Mouse (Mus musculus) forebrain, postnatal 0 days (tissue): ENCODE data around the gene Tmcc2. TPM values are rescaled to one million over a fixed set of nuclear protein-coding genes. Genes with fewer than 3 reads are reported as not detected.

ENCODE experiments used
- ATAC-seq: fragments of 200-750 bp; cut with Nextera tagmentation; 2 replicates; pipeline ENCODE4 v1.8.0; 2017; ENCODE audit warnings: mild to moderate bottlenecking, moderate library complexity
- DNase-seq: peaks from one replicate; pipeline ENCODE4 v3.0.0-alpha.2; 2015
- H3K27ac ChIP-seq: fragments of 300-500 bp; sonication (generic); 2 replicates; pipeline ENCODE4 v1.5.1; 2014; ENCODE audit warnings: low read depth, mild to moderate bottlenecking, antibody characterized with exemption, low read length, moderate library complexity, mixed read lengths
- H3K27me3 ChIP-seq: fragments of 300-500 bp; sonication (generic); 2 replicates; pipeline ENCODE4 v1.6.1; 2014; ENCODE audit warnings: mild to moderate bottlenecking, low read length, mixed read lengths; ENCODE audit not compliant: insufficient read depth
- H3K36me3 ChIP-seq: fragments of 300-500 bp; sonication (generic); 2 replicates; pipeline ENCODE4 v1.6.1; 2014; ENCODE audit warnings: mild to moderate bottlenecking, moderate library complexity; ENCODE audit not compliant: insufficient read depth
- H3K4me1 ChIP-seq: fragments of 300-500 bp; sonication (generic); 2 replicates; pipeline ENCODE4 v1.6.1; 2014; ENCODE audit warnings: antibody characterized with exemption; ENCODE audit not compliant: insufficient read depth
- H3K4me2 ChIP-seq: fragments of 300-500 bp; sonication (generic); 2 replicates; pipeline ENCODE4 v1.6.1; 2014; ENCODE audit warnings: low read depth, mild to moderate bottlenecking, moderate library complexity
- H3K4me3 ChIP-seq: fragments of 300-500 bp; sonication (generic); 2 replicates; pipeline ENCODE4 v1.5.1; 2014; ENCODE audit warnings: low read depth, low read length, mixed read lengths
- H3K9ac ChIP-seq: fragments of 300-500 bp; sonication (generic); 2 replicates; pipeline ENCODE4 v1.6.1; 2014; ENCODE audit warnings: mild to moderate bottlenecking
- H3K9me3 ChIP-seq: fragments of 300-500 bp; sonication (generic); 2 replicates; pipeline ENCODE4 v1.6.1; 2016; ENCODE audit warnings: low read length
- CTCF ChIP-seq: sonication (generic); IDR thresholded peaks from 2 replicates; pipeline ENCODE4 v1.5.1; 2016; ENCODE audit warnings: antibody characterized with exemption, control low read depth, low read depth
- WGBS: fragments of 180-500 bp; shearing (Covaris S2); extraction: QIAGEN DNeasy Blood & Tissue Kit; methylation state at CpG from one replicate; pipeline ENCODE4 v1.1.7; 2014; 5-methylcytosine and 5-hydroxymethylcytosine counted together
- polyA plus RNA-seq: library from polyadenylated mRNA; unstranded; fragments of >200 nt; fragmentation: Nextera tagmentation; extraction: Ambion mirVana; gene quantifications from 2 replicates; pipeline ENCODE4 v1.2.1, GENCODE M21; 2015
- total RNA-seq: library from RNA; depleted of rRNA; stranded (reverse); fragments of >200 nt; gene quantifications from 2 replicates; pipeline ENCODE4 v1.2.3, GENCODE M21; 2014

Gene Tmcc2
- total and polyA plus RNA-seq, 2 experiments from 2014 or later: 41.9 to 104 TPM

DNA sequence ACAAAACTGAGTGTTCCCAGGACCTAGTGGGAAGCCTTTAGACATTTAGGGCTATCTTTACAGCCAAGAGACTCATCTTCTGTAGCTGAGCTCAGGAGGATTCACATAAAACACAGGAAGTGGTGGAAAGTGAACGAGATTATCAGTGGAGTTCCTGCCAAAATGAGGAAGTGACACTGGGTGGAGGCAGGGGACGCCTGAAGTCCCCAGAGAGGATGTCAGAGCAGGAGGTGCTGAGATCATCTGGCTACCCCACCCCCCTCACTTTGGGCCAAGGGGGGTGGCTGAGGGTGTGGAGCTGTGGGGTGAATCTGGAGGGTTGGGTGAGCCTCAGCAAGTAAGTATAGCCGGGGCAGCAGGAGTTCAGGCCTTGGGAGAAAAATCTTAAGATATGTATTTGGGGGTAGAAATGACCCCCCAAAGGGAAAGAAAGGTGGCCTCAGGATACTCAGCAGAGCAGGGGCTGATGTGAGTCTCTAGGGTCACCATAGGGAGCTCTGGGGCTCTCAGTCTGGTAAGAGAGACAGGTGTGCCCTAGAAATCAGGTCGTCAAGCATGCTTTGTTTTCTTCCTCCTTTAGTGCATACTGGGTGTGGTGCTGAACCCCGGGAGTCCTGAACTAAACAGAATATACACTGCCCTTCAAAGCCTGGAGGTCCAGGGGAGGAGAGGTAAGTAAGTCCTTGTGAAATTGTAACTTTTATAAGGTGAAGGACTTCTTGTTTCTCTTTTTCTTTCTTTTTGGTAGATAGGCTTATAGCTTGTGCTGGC, 49.2 kb downstream of the Tmcc2 start:
- WGBS: 64% methylated on average over 5 of the region's 5 CpGs
- Histone ChIP-seq H3K4me2 (no peak overlapping the region), H3K27me3 (no peaks in the 10 kb centered on the region), H3K9me3 (no peaks in the 10 kb centered on the region), H3K9ac (no peak overlapping the region), H3K4me3 (no peak overlapping the region), H3K27ac (no peak overlapping the region), H3K4me1 (no peaks in the 10 kb centered on the region), H3K36me3 (no peaks in the 10 kb centered on the region)
- TF ChIP-seq CTCF: no peak
- DNase-seq: no peak
- ATAC-seq: no peak

DNA sequence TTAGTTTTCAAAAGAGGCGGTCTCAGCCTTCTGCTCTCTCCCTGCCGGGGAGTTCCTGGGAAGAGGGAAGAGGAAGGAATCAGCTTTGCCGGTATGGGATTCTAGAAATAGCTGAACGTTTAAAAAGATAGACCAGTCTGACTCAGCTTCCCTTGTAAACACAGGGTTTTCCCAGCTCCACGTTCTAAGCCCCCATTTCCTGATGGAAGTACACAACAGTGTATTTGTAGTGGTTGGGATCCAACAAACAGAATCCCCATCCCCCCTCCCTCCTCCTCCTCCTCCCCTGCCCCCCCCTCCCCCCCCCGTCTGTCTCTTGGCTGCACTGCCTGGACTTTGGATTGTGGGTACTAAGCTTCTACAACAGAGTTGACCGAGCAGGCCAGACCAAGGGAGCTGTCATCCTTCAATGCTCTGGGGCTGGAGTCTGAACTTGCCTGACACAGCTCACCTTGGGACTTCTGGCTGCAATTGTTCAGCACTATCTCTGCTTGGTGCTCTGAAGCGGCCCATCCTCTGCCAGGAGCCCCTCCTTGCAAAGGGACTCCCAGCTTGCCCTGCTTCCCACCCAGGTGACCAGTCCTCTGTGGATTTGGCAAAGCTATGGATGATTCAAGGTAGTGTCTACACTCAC, 52.9 kb downstream of the Tmcc2 start:
- WGBS: 40% methylated on average over 8 of the region's 8 CpGs
- TF ChIP-seq CTCF: no peak
- H3K4me3 ChIP-seq: no peak overlapping the region
- H3K9ac ChIP-seq: no peak overlapping the region
- H3K27me3 ChIP-seq: no peaks in the 10 kb centered on the region
- H3K27ac ChIP-seq: no peak overlapping the region
- H3K4me1 ChIP-seq: no peaks in the 10 kb centered on the region
- ATAC-seq (no peak), DNase-seq (no peak)
- no peaks in the 10 kb centered on the region for H3K36me3 ChIP-seq
- H3K4me2 ChIP-seq: no peak overlapping the region
- no peaks in the 10 kb centered on the region for H3K9me3 ChIP-seq

DNA sequence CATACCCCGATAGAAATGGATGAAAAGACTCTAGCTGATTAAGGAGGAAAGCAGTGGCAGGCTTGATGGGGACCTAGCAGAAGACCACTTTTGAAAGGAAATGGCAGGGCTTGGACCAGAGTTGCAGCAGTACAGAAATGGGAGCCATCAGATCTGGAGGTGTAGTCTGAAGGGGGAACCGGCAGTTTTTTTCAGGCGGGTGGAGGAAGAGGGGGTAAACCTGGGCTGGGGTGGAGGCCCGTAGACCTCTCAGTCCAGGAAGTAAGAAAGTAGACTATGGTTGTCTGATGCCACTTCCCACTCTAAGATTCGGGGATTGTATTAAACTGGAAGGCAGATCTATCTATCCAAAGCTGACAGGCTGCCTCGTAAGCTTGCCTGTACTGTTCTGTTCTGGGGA, 54.2 kb downstream of the Tmcc2 start:
- Histone ChIP-seq H3K4me1 (no peaks in the 10 kb centered on the region), H3K4me2 (no peak overlapping the region), H3K4me3 (no peak overlapping the region), H3K27me3 (no peaks in the 10 kb centered on the region), H3K9me3 (no peaks in the 10 kb centered on the region), H3K9ac (no peak overlapping the region), H3K27ac (no peak overlapping the region), H3K36me3 (0 out of 2 replicates have a peak, but pooled peaks cover 2% of the 10 kb centered on the region)
- TF ChIP-seq CTCF: no peak
- whole genome bisulfite sequencing: 59% methylated on average over 6 of the region's 6 CpGs
- ATAC-seq (no peak), DNase-seq (no peak)

DNA sequence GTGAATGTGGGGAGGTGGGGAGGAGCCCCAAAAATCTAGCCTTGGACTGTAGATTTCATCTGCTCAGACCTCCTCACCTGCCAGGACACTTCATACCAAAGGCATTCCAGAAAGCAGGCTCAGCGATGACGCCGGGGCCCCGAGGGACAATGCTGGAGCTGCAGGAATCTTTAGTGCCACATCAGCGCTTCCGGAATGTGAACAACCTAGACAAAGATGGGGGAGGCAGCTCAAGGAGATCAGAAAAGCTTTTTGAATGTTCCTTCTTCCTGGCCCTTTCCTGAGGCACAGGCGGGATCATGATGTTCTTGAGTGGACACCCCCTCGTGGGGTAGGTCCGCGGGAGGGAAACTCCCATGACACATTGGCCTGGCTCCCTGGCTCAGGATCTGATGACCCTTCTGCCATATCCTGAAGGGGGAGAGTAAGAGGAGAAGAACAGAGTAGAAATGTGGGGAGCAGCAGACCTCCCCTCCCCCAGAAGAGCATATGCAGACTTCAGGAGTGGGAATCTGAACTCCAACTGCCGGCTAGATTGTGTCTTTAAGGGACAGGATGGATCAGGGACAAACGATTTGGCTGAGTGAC, 55.6 kb downstream of the Tmcc2 start:
- no peak for TF ChIP-seq CTCF
- Histone ChIP-seq H3K9me3 (no peaks in the 10 kb centered on the region), H3K4me1 (no peaks in the 10 kb centered on the region), H3K4me3 (no peak overlapping the region), H3K27ac (no peak overlapping the region), H3K27me3 (no peaks in the 10 kb centered on the region), H3K36me3 (peaks cover 5% of the 10 kb centered on the region; the same call in 1 of the 2 replicates), H3K4me2 (no peak overlapping the region), H3K9ac (no peak overlapping the region)
- WGBS: 27% methylated on average over 12 of the region's 12 CpGs
- DNase-seq (no peak), ATAC-seq (no peak)

DNA sequence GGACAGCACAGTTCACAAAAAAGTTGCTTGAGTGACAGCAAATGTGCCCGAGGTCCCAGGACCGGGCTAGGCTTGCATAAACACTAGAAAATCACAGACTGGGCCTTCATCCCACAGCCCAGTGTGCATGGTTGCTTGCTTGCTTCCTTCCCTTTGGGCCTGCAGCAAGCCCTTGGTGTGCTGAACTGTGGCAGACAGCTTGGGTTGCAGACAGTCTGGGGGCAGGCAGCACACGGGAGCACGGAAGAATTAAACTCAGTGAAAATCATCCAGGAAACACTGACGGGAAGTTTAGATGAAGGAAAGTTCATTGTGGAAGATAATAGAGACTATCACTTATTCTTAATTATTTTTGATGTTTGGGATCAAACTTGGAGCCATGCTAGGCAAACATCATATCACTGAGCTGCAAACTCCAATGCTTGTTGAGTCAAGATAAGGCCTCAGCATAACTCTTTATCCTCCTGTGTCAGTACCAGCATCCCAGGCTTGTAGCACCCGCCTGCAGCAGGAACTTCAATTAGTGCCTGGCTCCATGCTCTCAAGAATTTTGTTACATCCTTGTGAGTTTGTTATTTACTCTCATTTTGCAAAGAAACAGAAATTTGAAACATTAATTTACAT, 56.8 kb downstream of the Tmcc2 start:
- no peak overlapping the region for H3K4me2 ChIP-seq
- no peaks in the 10 kb centered on the region for H3K4me1 ChIP-seq
- 26% methylated on average over 6 of the region's 6 CpGs for WGBS
- no peak overlapping the region for H3K27ac ChIP-seq
- H3K27me3 ChIP-seq: no peaks in the 10 kb centered on the region
- no peak overlapping the region for H3K9ac ChIP-seq
- H3K9me3 ChIP-seq: no peaks in the 10 kb centered on the region
- no peak overlapping the region for H3K4me3 ChIP-seq
- peak; percentile 20; the same call in 1 of the 2 replicates for ATAC-seq
- no peak for TF ChIP-seq CTCF
- peaks cover 10% of the 10 kb centered on the region for H3K36me3 ChIP-seq
- DNase-seq: no peak

DNA sequence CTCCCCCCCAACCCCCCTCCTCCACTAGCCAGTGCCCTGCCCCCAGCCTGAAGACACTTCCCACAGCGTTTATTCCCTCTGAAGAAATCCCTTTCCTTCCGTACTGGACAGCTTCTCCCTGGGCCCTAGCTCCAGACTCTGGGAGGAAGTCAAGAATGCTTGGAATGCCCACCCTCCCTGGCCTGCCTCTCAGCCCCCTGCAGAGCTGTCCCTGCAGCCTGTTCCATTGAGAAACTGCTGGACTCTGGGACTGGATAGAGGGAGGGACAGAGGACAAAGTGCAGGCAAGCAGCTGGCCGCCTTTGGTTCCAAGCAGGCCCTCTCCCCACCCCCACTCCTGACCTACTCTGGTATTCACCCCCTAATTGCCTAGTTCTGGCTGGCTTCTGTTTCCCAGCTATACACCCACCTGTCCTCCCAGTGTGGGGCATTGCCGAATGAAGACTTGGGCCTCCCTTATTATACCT, 57.4 kb downstream of the Tmcc2 start:
- no peak for DNase-seq
- H3K9me3 ChIP-seq: no peaks in the 10 kb centered on the region
- ATAC-seq: peak; percentile 62
- no peaks in the 10 kb centered on the region for H3K27me3 ChIP-seq
- no peak overlapping the region for H3K4me3 ChIP-seq
- no peak for TF ChIP-seq CTCF
- H3K9ac ChIP-seq: no peak overlapping the region
- H3K36me3 ChIP-seq: peaks cover 10% of the 10 kb centered on the region
- no peaks in the 10 kb centered on the region for H3K4me1 ChIP-seq
- H3K4me2 ChIP-seq: no peak overlapping the region
- H3K27ac ChIP-seq: no peak overlapping the region
- WGBS: 15% methylated on average over 4 of the region's 4 CpGs
